Mouse (Mus musculus) limb, embryonic 12.5 days (tissue): ENCODE data around the gene Nhp2. TPM values are rescaled to one million over a fixed set of nuclear protein-coding genes. Genes with fewer than 3 reads are reported as not detected.
"Not testable (repeated sequence)": the region's sequence is repeated elsewhere in the genome, so short reads cannot be mapped to it uniquely, and the experiment has no call there.

ENCODE experiments used
- ATAC-seq: fragments of 200-750 bp; cut with Nextera tagmentation; 2 replicates; pipeline ENCODE4 v1.8.0; 2017; ENCODE audit warnings: low read depth, moderate TSS enrichment; ENCODE audit not compliant: insufficient number of reproducible peaks, insufficient read depth, low FRiP score, low TSS enrichment
- H3K27ac ChIP-seq: fragments of 300-500 bp; sonication (generic); 2 replicates; pipeline ENCODE4 v1.5.1; 2016; ENCODE audit warnings: mild to moderate bottlenecking, moderate library complexity
- H3K27me3 ChIP-seq: fragments of 300-500 bp; sonication (generic); 2 replicates; pipeline ENCODE4 v1.6.1; 2016; ENCODE audit warnings: mild to moderate bottlenecking, moderate library complexity
- H3K36me3 ChIP-seq: fragments of 300-500 bp; sonication (generic); 2 replicates; pipeline ENCODE4 v1.6.1; 2016; ENCODE audit warnings: mild to moderate bottlenecking, moderate library complexity
- H3K4me1 ChIP-seq: fragments of 300-500 bp; sonication (generic); replicated peaks from 2 replicates; pipeline ENCODE4 v1.6.1; 2016
- H3K4me2 ChIP-seq: fragments of 300-500 bp; sonication (generic); 2 replicates; pipeline ENCODE4 v1.6.1; 2016; ENCODE audit warnings: mild to moderate bottlenecking, moderate library complexity
- H3K4me3 ChIP-seq: fragments of 300-500 bp; sonication (generic); replicated peaks from 2 replicates; pipeline ENCODE4 v1.5.1; 2016; ENCODE audit warnings: mild to moderate bottlenecking
- H3K9ac ChIP-seq: fragments of 300-500 bp; sonication (generic); replicated peaks from 2 replicates; pipeline ENCODE4 v1.6.1; 2016; ENCODE audit warnings: mild to moderate bottlenecking, moderate library complexity
- H3K9me3 ChIP-seq: fragments of 300-500 bp; sonication (generic); 2 replicates; pipeline ENCODE4 v1.6.1; 2016; ENCODE audit warnings: mild to moderate bottlenecking, moderate library complexity
- WGBS: fragments of 180-500 bp; shearing (Covaris S2); methylation state at CpG from one replicate; pipeline ENCODE4 v1.1.7; 2016; 5-methylcytosine and 5-hydroxymethylcytosine counted together
- polyA plus RNA-seq: library from polyadenylated mRNA; unstranded; fragments of >200 nt; fragmentation: Nextera tagmentation; extraction: Ambion mirVana; gene quantifications from 2 replicates; pipeline ENCODE4 v1.2.1, GENCODE M21; 2016

Gene Nhp2
- polyA plus RNA-seq, 1 experiment from 2014 or later, result 149 TPM

DNA sequence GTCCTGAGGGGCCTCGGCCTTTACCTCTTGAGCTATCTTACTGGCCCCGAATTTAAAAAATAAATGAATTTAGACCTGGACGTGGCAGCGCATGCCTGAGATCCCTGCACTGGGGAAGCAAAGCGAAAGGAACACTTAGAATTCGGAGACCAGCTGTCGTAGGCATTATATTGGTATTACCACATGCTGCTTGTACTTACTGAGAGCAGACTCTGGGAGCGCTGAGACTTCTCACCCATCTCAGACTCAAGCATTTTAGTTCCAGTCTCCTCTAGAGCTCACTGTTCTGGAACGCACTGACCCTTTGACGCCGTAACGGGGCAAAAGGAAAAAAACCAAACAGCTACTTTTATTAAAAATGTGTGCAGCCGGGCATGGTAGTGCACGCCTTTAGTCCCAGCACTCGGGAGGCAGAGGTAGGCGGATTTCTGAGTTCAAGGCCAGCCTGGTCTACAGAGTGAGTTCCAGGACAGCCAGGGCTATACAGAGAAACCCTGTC, 42.4 kb downstream of the Nhp2 start:
- 79% methylated on average over 16 of the region's 16 CpGs for WGBS
- no peak for ATAC-seq

DNA sequence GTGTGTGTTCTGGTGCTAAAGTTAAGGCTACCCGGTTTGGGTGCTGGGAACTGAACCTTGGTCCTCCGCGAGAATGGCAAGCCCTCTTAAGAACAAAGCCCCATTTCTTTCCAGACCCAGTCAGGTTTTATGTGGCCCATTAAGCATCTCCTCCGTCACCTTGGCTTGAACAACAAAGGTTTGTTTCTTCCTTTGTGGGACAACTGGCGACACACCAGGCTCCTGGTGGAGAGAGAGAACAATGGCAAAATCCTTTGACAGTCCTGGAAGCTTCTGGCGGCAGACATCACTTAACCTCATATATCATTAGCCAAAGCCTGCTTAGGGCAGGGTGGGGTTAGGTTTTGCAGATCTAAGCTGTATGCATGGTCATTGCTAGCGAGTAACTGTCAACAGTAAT, 43.1 kb downstream of the Nhp2 start:
- Histone ChIP-seq H3K27ac (no peak overlapping the region), H3K4me3 (no peak overlapping the region), H3K9me3 (no peaks in the 10 kb centered on the region), H3K27me3 (no peaks in the 10 kb centered on the region), H3K4me1 (peaks cover 17% of the 10 kb centered on the region), H3K36me3 (no peaks in the 10 kb centered on the region), H3K9ac (no peak overlapping the region), H3K4me2 (no peak overlapping the region)
- WGBS, result 88% methylated on average over 7 of the region's 7 CpGs
- no peak for ATAC-seq

More for the DNA sequence above, 42.4 kb downstream of the Nhp2 start:
- Histone ChIP-seq H3K36me3 (no peaks in the 10 kb centered on the region), H3K4me3 (no peak overlapping the region), H3K27ac (no peak overlapping the region), H3K9me3 (no peaks in the 10 kb centered on the region), H3K4me1 (peaks cover 20% of the 10 kb centered on the region), H3K9ac (no peak overlapping the region), H3K4me2 (no peak overlapping the region), H3K27me3 (no peaks in the 10 kb centered on the region)

DNA sequence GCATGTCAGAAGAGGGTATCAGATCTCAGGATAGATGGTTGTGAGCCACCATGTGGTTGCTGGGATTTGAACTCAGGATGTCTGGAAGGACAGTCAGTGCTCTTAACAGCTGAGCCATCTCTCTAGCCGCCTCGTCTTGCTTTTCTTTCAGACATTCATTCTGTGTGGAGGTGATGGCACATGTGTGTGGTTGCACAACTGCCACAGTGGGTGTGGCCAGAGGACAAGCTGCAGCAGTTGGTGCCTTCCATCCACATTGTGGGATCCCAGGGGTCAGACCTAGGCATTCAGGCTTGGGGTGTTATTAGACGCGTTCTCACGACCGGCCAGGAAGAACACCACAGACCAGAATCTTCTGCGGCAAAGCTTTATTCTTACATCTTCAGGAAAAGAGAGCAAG, 45.2 kb downstream of the Nhp2 start:
- 93% methylated on average over 7 of the region's 7 CpGs for WGBS
- H3K4me2 ChIP-seq, H3K27ac ChIP-seq, H3K36me3 ChIP-seq, H3K4me1 ChIP-seq, ATAC-seq, H3K27me3 ChIP-seq, H3K9ac ChIP-seq, H3K4me3 ChIP-seq, H3K9me3 ChIP-seq: not testable (repeated sequence)

DNA sequence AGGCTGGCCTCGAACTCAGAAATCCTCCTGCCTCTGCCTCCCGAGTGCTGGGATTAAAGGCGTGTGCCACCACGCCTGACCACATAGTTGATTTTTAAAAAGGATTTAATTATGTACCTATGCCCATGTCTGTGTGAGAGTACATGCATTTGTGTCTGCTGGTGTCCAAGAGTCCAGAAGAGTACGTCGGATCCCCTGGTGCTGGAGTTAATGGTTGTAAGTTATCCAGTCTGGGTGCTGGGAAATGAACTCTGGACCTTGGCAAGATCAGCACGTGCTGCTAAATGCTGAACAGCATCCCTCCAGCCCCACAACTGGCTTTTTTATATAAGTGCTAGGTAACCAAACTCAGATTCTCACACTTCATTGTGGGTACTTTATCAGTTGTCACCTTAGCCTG, 51.3 kb downstream of the Nhp2 start:
- no peak overlapping the region for H3K4me2 ChIP-seq
- H3K36me3 ChIP-seq, result no peaks in the 10 kb centered on the region
- 95% methylated on average over 7 of the region's 7 CpGs for WGBS
- no peak overlapping the region for H3K9ac ChIP-seq
- no peaks in the 10 kb centered on the region for H3K9me3 ChIP-seq
- peaks cover 3% of the 10 kb centered on the region; the same call in 1 of the 2 replicates for H3K4me1 ChIP-seq
- ATAC-seq, result no peak
- no peak overlapping the region for H3K4me3 ChIP-seq
- H3K27me3 ChIP-seq, result no peaks in the 10 kb centered on the region
- no peak overlapping the region for H3K27ac ChIP-seq

DNA sequence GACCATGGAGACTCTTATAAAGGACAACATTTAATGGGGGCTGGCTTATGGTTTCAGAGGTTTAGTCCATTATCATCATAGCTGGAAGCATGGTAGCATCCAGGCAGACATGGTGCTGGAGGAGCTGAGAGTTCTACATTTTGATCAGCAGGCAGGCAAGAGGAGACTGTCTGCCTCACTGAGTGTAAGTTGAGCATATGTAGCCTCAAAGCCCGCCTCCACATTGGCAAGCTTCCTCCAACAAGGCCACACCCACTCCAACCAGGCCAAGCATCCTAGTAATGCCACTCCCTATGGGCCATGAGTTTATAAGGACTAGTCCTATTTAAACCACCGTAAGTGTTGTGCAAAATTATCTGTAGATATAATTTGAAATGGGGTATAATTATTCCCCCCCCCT, 51.8 kb downstream of the Nhp2 start:
- no peaks in the 10 kb centered on the region for H3K27me3 ChIP-seq
- no peak overlapping the region for H3K27ac ChIP-seq
- H3K36me3 ChIP-seq, result no peaks in the 10 kb centered on the region
- no peaks in the 10 kb centered on the region for H3K9me3 ChIP-seq
- peaks cover 3% of the 10 kb centered on the region; the same call in 1 of the 2 replicates for H3K4me1 ChIP-seq
- 72% methylated on average over 2 of the region's 2 CpGs for WGBS
- no peak overlapping the region for H3K9ac ChIP-seq
- ATAC-seq, result no peak
- H3K4me2 ChIP-seq, result no peak overlapping the region
- no peak overlapping the region for H3K4me3 ChIP-seq

DNA sequence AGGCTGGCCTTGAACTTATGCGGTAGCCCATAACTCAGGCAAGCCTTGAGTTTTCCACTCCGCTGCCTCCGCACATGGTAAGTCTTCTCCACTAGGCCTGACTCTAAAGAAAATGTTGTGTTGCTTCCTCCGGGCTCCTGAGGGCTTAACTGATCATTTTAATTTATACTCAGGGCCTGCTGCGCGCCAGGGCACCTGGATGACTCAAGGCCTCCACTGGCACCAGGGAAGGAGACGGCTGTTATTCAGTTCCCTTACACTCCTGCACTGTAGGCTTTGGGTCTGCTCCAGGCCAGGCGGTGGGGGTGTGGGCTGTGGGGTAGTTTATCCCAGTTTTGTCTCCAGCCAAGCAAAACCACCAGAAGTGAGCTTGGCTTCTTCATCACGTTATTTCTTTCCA, 53.8 kb downstream of the Nhp2 start:
- WGBS, result 74% methylated on average over 9 of the region's 9 CpGs
- Histone ChIP-seq H3K4me2 (no peak overlapping the region), H3K27me3 (no peaks in the 10 kb centered on the region), H3K4me3 (no peak overlapping the region), H3K36me3 (no peaks in the 10 kb centered on the region), H3K9me3 (no peaks in the 10 kb centered on the region), H3K9ac (no peak overlapping the region), H3K27ac (0 out of 2 replicates have a peak overlapping the region, but pooled peaks have one; percentile 4), H3K4me1 (peaks cover 3% of the 10 kb centered on the region; the same call in 1 of the 2 replicates)
- no peak for ATAC-seq

Other genes starting within 250 kb of the Nhp2 start
- 15.0 and 16.9 TPM in 2 replicates for gene Phykpl, start 35.0 kb upstream of the Nhp2 start, polyA plus RNA-seq
- 732 and 757 TPM in 2 replicates for gene Hnrnpab, start 12.9 kb upstream of the Nhp2 start, polyA plus RNA-seq
- gene Rmnd5b, start 16.2 kb downstream of the Nhp2 start, polyA plus RNA-seq, result 41.5 and 42.6 TPM in 2 replicates
- gene N4bp3, start 31.1 kb downstream of the Nhp2 start, polyA plus RNA-seq, result 28.0 and 29.5 TPM in 2 replicates
- gene D930048N14Rik, start 31.2 kb downstream of the Nhp2 start, polyA plus RNA-seq, result 2.5 and 3.7 TPM in 2 replicates
- 93.9 and 100 TPM in 2 replicates for gene 0610009B22Rik, start 69.1 kb downstream of the Nhp2 start, polyA plus RNA-seq
- 12.7 and 13.3 TPM in 2 replicates for gene Sec24a, start 143.9 kb downstream of the Nhp2 start, polyA plus RNA-seq
- 84.6 and 89.7 TPM in 2 replicates for gene Sar1b, start 144.0 kb downstream of the Nhp2 start, polyA plus RNA-seq
- 1.6 TPM in 2 replicates for gene Jade2, start 237.9 kb downstream of the Nhp2 start, polyA plus RNA-seq